Mouse (Mus musculus): Measurements from ENCODE around the gene Otp. TPM values are rescaled to one million over a fixed set of nuclear protein-coding genes. Genes with fewer than 3 reads are reported as not detected.

Otp gene
- polyA plus RNA-seq, 2 experiments from 2014 or later = not detected

DNA sequence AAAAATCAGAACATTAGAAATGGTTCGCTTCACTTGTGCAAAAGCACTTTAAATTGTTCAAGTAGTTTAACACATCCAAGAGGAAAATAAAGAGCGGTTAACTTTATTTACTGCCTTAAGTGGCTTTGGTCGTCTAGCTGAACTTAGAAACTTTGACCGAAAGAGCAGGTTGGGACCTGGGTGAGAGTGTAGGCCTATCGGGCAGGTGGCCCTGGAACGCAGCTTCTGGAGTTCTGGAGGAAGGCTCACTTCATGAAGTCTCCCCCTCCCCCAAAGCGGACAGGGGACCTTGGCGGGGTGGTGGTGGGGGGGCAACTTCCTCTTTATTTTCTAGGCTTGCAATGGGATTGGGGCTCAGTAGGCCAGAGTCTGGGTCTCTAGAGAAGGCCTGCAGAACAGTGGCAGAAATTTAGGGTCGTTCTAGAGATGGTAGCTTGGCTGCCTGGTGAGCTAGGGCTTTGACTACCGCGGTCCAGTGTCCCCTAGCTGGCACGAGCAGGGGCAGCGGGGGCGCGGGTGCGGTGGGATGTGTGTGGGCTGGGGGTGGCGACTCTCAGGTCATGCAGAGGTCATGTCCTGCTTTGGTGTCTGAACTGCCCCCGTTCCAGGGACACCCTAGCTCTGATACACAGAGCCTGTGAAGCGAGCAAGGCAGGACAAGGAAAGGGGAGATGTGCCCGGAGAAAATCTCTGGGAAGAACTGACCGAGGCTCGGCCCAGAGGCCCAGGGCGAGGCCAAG lies 576 bp upstream of the Otp start:
- no peak for ATAC-seq

- no peak for ATAC-seq
Observed at GRCm38 (mm10) chr13:94876286-94877210, 1.1 kb downstream of the Otp start.

DNA sequence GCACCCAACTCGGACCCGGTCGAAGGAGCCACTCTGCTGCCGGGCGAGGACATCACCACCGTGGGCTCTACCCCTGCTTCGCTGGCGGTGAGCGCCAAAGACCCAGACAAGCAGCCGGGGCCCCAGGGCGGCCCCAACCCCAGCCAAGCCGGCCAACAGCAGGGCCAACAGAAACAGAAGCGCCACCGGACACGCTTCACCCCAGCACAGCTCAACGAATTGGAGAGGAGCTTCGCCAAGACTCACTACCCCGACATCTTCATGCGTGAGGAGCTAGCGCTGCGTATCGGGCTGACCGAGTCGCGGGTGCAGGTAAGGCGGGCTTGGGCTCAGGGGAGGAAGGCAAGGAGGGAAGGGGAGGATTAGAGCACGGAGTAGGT lies 1.8 kb downstream of the Otp start:
- no peak for ATAC-seq

DNA sequence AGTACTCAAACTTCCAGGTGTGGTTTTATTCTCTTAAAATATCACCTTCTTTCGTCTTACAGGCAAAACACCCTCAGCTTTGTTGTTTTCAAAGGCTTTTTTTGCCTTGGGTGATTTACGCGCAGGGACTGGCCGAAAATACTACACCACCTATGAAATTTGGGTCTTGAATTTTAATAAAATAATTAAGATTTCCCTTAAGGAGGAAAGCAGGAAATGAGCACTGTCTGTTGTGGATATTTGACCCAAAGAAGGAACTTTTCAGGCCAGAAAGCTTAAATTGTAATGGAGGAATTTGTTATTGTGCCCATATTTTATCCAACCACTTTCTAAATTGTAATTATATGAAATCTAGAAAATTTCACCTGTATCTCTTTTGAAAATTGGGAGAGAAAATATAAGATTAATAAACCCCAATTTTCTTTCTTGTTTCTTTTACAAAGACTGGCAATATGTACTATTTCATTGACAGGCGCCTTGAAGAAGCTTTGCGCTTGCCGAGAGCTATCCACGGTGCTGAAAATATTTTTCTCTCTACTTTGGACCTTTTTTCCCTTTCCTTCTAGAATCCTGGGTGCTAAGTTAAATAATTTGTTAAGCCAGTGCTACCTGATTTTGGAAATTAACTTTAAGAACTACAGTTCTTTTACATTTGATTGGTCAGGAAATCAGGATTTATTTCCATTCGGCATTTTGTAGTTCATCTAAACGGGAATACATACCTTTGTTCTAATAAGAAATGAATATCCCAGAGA lies 2.8 kb downstream of the Otp start:
- ATAC-seq = no peak

DNA sequence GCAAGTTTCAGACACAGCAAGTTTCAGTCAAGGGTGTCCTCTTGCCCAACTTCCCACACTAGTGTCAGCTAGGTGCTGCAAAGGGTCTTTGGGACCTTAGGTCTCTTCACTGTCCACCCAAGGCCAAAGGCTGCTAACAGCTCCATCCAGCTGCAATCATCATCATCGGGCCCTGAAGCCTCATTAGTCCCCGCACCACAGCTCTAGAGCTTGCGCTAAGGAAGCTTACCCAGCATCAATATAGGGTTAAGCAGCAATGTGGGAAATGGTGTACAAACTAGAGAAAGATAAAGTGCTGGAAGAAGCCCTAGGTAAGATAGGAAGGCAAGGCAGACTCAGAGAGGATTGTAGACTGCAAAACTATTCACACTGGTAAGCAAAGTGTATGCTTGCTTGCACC lies 5.8 kb downstream of the Otp start:
- ATAC-seq = no peak

GRCm38 (mm10) chr13:94882221-94882620 lies 6.8 kb downstream of the Otp start:
- no peak for ATAC-seq

- no peak for ATAC-seq
Observed at GRCm38 (mm10) chr13:94882711-94883145, 7.3 kb downstream of the Otp start.

- ATAC-seq = peak; percentile 32
Observed at GRCm38 (mm10) chr13:94883163-94883965, 8.0 kb downstream of the Otp start.

DNA sequence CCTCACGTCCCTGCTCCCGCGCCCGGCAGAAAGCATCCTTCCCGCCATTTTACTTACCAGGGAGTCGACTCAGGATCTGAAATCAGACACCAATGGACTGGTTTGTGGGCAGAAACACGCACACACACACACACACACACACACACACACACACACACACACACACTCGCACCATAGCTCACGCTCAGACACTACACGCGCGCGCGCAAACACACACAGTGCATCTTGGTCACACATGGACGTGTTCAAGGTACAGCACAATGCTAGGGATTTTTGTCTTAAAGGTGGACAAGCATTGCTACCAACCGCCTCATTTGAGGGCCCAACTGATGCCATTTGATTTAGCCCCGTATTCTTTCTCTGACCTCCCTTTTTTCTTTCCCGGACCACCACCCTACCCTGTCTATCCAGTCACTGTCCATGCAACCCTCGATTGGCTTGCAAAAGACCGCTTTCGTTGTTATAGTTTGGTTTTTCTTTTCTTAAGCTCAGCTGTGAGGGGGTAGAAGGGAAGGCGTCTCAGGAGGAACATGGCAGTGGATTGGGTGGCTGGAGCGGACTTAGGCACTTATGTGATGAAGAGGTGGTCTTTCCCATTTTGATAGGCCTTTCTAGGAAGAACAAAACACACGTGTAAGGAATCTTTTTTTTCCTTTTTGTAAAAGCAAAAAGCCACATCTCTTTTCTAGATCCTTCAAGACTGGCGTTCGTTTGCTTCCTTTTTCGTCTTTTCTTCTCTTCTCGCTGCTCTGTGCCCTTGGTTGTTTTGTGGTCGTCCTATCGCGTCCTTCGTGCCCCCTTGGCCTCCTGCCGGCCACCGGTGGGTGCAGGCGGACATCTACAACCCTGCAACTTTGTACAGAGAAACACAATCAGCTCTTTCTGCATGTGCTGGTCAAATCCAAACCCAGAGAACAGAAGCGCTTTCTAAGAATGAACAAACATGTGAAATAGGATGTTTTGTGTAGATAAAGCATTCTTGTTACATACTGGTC lies 8.9 kb downstream of the Otp start:
- no peak for ATAC-seq

GRCm38 (mm10) chr13:94885291-94886235 lies 10.2 kb downstream of the Otp start:
- ATAC-seq = no peak

GRCm38 (mm10) chr13:94907841-94908240 lies 32.4 kb downstream of the Otp start:
- ATAC-seq = no peak

GRCm38 (mm10) chr13:94912961-94913360 lies 37.6 kb downstream of the Otp start:
- ATAC-seq = no peak

- no peak for ATAC-seq
Observed at GRCm38 (mm10) chr13:94915654-94916053, 40.3 kb downstream of the Otp start.

DNA sequence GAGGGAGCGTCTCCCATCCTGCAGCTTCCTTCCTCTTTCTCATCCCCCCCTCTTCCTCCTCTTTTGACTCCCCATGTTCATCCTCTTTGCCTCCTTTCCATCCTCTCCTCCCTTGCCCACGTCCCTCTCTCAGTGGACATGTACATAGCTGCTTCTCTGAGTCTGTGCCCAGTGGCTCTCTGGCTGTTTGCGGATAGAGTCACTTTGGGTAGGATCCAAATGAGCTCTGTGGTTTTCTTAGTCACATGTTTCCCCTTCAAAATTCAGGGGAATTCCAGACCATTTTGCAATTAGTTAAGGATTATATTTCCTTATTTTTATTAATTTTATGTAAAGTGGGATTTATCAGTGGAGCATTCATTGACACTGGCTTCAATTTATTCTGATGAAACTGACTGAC lies 52.7 kb downstream of the Otp start:
- no peak for ATAC-seq

Other genes starting within 250 kb of the Otp start
- 100 to 1,000 TPM; 212 to 304 TPM for gene Tbca, start 86.7 kb upstream of the Otp start, polyA plus RNA-seq (2017; shearing (Covaris generic))
- gene Wdr41, start 100.7 kb downstream of the Otp start, polyA plus RNA-seq (2017; shearing (Covaris generic)) = 1 to 10 TPM; 4.0 to 4.9 TPM